Mouse (Mus musculus): ENCODE results near the gene R3hdm4. TPM values are rescaled to one million over a fixed set of nuclear protein-coding genes. Genes with fewer than 3 reads are reported as not detected.

R3hdm4 gene
- total RNA-seq, 2 experiments from 2014 or later, result 424 to 430 TPM

- no peak for DNase-seq (ENCODE audit: low spot score in 2 of 2)
Observed at GRCm38 (mm10) chr10:79945507-79946234, 24.7 kb upstream of the R3hdm4 start.

GRCm38 (mm10) chr10:79943471-79943901 lies 22.5 kb upstream of the R3hdm4 start:
- no peak for DNase-seq (ENCODE audit: low spot score in 2 of 2)

GRCm38 (mm10) chr10:79942988-79943387 lies 22.0 kb upstream of the R3hdm4 start:
- DNase-seq (ENCODE audit: low spot score in 2 of 2), result no peak

DNA sequence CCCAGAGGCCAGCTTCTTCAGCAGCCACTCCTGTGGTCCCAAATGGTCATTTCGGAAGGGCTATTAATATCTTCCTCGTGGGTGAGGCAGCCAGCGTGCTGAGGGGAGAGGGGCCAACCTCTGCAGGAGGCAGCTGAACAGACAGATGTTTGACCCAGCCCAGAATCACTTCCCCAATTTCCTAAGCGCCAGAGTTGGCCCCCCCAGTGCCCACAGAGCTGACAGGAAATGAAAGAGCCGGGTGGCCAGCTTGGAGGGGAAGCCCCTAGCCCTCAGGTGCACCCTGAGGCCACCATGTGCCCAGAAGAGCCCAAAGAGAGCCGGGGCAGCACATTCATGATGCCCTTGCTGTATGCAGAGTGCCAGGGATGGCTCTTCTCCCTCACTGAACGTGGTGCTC lies 19.7 kb upstream of the R3hdm4 start:
- no peak for DNase-seq (ENCODE audit: low spot score in 2 of 2)

DNA sequence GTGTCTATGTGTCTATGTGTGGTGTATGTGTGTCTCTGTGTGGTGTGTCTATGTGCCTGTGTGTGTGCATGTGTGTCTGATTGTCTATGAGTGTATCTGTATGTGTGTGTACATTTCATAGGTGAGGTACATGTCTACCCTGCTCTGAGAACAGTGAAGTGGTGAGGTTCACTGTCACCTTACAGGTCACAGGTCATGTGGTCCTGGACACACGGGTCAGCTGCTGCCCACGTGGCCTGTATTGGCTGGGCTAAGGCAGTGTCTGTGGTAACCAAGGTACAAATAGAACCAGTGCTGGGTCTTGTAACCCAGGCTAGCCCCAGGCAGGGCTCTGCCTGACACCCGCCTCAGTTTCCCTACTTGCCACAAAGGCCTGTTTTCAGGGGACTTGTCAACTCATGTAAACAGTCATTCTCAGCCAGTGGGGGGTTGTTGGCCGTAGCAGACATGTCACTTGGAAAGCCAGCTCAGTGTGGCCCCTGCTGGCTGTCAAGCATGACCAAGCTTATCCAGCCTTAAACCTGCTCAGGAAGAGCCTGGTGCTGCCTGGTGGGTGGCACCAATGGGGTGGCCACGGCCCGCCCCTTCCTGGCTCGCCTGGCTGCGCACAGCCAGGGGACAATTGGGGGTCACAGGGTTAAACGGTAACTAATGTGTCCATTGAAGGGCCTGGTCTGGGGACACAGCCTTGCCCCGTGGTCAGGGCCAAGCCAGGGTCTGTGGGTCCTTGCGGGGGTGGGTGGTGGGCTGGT lies 16.9 kb upstream of the R3hdm4 start:
- DNase-seq (ENCODE audit: low spot score in 2 of 2), result no peak

GRCm38 (mm10) chr10:79936911-79937441 lies 16.0 kb upstream of the R3hdm4 start:
- no peak for DNase-seq (ENCODE audit: low spot score in 2 of 2)

- DNase-seq (ENCODE audit: low spot score in 2 of 2), result no peak
Observed at GRCm38 (mm10) chr10:79936284-79936910, 15.4 kb upstream of the R3hdm4 start.

DNA sequence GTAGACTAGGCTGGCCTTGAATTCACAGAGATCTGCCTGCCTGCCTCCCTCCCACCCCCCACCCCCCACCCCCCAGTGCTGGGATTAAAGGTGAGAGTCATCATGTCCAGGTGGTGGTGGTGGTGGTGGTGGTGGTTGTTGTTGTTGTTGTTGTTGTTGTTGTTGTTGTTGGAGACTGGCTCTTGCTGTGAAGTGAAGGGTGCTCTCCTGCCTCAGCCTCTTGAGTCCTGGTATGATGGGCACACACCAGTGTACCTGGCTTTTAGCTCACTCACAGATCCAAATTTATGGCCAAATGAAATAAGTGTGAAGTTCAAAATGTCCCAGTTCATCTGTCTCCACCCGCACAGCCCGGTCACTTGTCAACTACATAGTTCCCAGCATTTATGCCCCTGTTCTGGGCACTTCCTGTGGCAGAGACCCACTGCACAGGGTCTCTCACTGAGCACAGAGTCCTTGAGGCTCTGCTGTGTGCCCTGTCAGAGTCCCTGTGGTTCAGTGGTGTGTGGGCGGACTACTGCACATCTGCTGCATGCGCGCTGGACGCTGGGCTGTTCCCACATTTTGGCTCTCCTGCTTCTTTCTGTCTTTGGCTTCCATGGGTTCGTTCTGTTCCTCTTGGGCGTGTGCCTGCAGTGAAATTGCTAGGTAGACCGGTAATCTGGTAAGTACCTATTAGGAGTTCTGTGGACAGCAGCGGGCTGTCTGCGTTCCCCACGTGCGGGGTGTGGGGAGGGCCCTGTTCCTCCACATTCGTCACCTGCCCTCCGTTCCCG lies 14.0 kb upstream of the R3hdm4 start:
- no peak for DNase-seq (ENCODE audit: low spot score in 2 of 2)

DNA sequence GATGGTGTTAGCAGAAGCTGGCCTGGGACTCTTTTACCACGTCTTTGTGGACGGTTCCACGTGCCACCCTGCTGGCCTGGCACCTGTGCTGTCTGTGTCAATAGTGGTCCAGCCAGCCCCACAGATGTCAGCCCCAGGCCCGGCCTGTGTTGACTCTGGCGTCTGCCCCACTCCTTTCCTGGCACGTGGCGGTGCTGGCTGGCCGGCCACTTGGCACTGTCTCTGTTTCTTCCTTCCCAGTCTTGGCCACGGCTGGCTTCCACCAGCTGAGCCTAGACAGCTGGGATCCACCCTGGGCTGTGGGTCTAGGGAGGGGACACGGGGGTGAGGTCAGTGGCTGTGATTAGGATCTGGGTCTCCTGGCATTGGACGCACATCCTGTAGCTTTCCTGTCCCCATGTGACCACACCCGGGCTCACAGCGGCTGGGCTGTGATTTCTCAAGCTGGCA lies 13.3 kb upstream of the R3hdm4 start:
- peak; percentile 78 to 82 for DNase-seq (ENCODE audit: low spot score in 2 of 2)

GRCm38 (mm10) chr10:79933861-79934260 lies 12.9 kb upstream of the R3hdm4 start:
- no peak for DNase-seq (ENCODE audit: low spot score in 2 of 2)

GRCm38 (mm10) chr10:79933145-79933679 lies 12.2 kb upstream of the R3hdm4 start:
- DNase-seq (ENCODE audit: low spot score in 2 of 2), result no peak

DNA sequence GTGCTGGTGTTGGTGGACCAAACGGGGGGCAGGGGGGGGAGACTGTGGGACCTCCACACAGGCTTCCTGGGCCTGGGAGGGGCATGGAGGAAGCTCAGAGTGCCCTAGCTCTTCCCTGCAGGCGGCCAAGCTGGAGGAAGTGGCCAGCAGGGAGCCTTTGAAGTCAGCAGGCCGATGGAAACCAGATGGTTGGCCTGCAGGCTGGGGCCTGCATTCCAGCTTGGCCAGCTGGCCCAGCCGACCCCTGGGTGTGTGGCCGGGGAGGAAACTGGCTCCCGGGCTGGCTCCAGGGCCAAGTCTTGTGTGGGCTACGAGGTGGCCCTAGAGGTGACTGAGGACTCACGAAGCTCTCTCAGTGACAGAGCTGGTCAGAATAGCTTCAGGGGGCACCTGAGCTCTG lies 11.7 kb upstream of the R3hdm4 start:
- DNase-seq (ENCODE audit: low spot score in 2 of 2), result peak in 1 of 2 experiments; percentile 60

- DNase-seq (ENCODE audit: low spot score in 2 of 2), result no peak
Observed at GRCm38 (mm10) chr10:79931797-79932196, 10.8 kb upstream of the R3hdm4 start.

GRCm38 (mm10) chr10:79930826-79931186 lies 9.8 kb upstream of the R3hdm4 start:
- DNase-seq (ENCODE audit: low spot score in 2 of 2), result no peak

GRCm38 (mm10) chr10:79929967-79930825 lies 9.2 kb upstream of the R3hdm4 start:
- DNase-seq (ENCODE audit: low spot score in 2 of 2), result no peak

- DNase-seq (ENCODE audit: low spot score in 2 of 2), result no peak
Observed at GRCm38 (mm10) chr10:79928907-79929701, 8.1 kb upstream of the R3hdm4 start.

DNA sequence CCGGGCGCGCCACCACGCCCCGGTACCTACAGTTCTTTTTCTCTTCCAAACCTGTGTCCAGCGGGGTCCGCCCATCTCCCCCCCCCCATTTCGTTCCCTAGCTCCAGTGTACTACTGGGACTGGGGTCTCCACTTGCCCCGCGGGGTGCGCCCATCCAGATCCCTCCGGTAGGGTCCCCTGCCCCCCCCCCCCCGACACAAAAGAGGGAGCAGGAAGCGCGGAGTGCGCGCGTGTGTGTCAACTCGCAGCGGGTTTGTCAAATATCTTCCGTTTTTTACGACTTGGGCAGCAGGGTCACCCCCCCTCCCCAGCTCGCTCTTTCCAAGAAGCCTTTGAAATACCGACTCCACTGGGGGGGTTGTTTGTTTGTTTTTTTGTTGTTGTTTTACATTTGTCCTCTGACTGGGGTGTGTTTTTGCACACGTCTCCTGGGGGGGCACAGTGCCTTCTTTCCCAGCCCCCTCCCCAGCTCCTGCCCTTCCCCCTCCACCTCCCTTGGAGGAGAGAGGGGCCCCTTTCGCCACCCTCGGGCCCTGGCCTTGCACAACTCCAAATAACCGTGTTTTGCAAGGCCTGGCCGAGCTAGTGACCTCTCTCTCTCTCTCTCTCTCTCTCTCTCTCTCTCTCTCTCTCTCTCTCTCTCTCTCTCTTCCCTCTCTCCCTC lies 7.2 kb upstream of the R3hdm4 start:
- no peak for DNase-seq (ENCODE audit: low spot score in 2 of 2)

GRCm38 (mm10) chr10:79927324-79928029 lies 6.5 kb upstream of the R3hdm4 start:
- DNase-seq (ENCODE audit: low spot score in 2 of 2), result peak; percentile 58 to 66

All from layer of hippocampus, postnatal 14 days (tissue).